Mouse (Mus musculus) bone marrow, adult 2 months (tissue): ENCODE data around the gene Hc. TPM values are rescaled to one million over a fixed set of nuclear protein-coding genes. Genes with fewer than 3 reads are reported as not detected.

Experiments
- H3K27ac ChIP-seq: fragments of 200-500 bp; 2 replicates; pipeline ENCODE4 v1.5.1; 2012; ENCODE audit warnings: low read depth, mild to moderate bottlenecking, control low read depth, inconsistent platforms, low read length; ENCODE audit not compliant: control insufficient read depth, poor library complexity, insufficient read depth
- H3K4me1 ChIP-seq: fragments of 200-500 bp; 2 replicates; pipeline ENCODE4 v1.6.1; 2011; ENCODE audit warnings: low read length; ENCODE audit not compliant: control insufficient read depth, insufficient read depth
- H3K4me3 ChIP-seq: fragments of 200-500 bp; replicated peaks from 2 replicates; pipeline ENCODE3; 2011; ENCODE audit warnings: mild to moderate bottlenecking, low read depth, low read length, control low read depth; ENCODE audit not compliant: control insufficient read depth
- CTCF ChIP-seq: fragments of 200-500 bp; IDR thresholded peaks from 2 replicates; pipeline ENCODE4 v1.5.1; 2011; ENCODE audit warnings: low read length, control low read depth; ENCODE audit not compliant: control insufficient read depth, insufficient read depth
- POLR2A ChIP-seq: fragments of 200-500 bp; IDR thresholded peaks from 2 replicates; pipeline ENCODE4 v1.6.1; 2011; ENCODE audit warnings: low read depth, mild to moderate bottlenecking, control low read depth, low read length, borderline replicate concordance; ENCODE audit not compliant: control insufficient read depth
- WGBS: fragments of 180-500 bp; shearing (Covaris S2); methylation state at CpG from one replicate; pipeline ENCODE4 v1.1.7; 2018; 5-methylcytosine and 5-hydroxymethylcytosine counted together
- polyA plus RNA-seq: library from polyadenylated mRNA; stranded (reverse); fragments of >200 nt; gene quantifications from 2 replicates; pipeline ENCODE4 v1.2.4, GENCODE M21; 2011; ENCODE audit warnings: low replicate concordance; ENCODE audit not compliant: missing spikeins, insufficient read depth, insufficient read length

Hc gene
- polyA plus RNA-seq, 1 experiment, result 3.9 TPM

- Histone ChIP-seq H3K27ac (peak overlapping the region; percentile 14; the same call in 1 of the 2 replicates), H3K4me1 (peaks cover 4% of the 10 kb centered on the region; the same call in 1 of the 2 replicates), H3K4me3 (no peak overlapping the region)
- WGBS, result 56% methylated on average over 9 of the region's 9 CpGs
- no peak for TF ChIP-seq CTCF
- no peak for TF ChIP-seq POLR2A
Observed at GRCm38 (mm10) chr2:35038580-35039375, 22.5 kb downstream of the Hc start.

GRCm38 (mm10) chr2:35024646-35025154 lies 36.5 kb downstream of the Hc start:
- no peak overlapping the region for H3K4me3 ChIP-seq
- no peak overlapping the region for H3K27ac ChIP-seq
- no peaks in the 10 kb centered on the region for H3K4me1 ChIP-seq
- WGBS, result 79% methylated on average over 3 of the region's 3 CpGs
- no peak for TF ChIP-seq CTCF
- TF ChIP-seq POLR2A, result no peak

GRCm38 (mm10) chr2:35021806-35022205 lies 39.4 kb downstream of the Hc start:
- Histone ChIP-seq H3K27ac (no peak overlapping the region), H3K4me1 (no peaks in the 10 kb centered on the region), H3K4me3 (no peak overlapping the region)
- WGBS, result 83% methylated on average over 5 of the region's 5 CpGs
- no peak for TF ChIP-seq CTCF
- TF ChIP-seq POLR2A, result no peak

GRCm38 (mm10) chr2:35015861-35016260 lies 45.4 kb downstream of the Hc start:
- TF ChIP-seq CTCF, result no peak
- no peak for TF ChIP-seq POLR2A
- no peak overlapping the region for H3K27ac ChIP-seq
- H3K4me1 ChIP-seq, result no peaks in the 10 kb centered on the region; the same call in 1 of the 2 replicates
- no peak overlapping the region for H3K4me3 ChIP-seq
- WGBS, result 33% methylated on average over 6 of the region's 6 CpGs

GRCm38 (mm10) chr2:35011649-35012048 lies 49.6 kb downstream of the Hc start:
- H3K4me1 ChIP-seq, result no peaks in the 10 kb centered on the region; the same call in 1 of the 2 replicates
- TF ChIP-seq CTCF (no peak), POLR2A (no peak)
- H3K27ac ChIP-seq, result no peak overlapping the region
- WGBS, result 64% methylated on average over 8 of the region's 8 CpGs
- no peak overlapping the region for H3K4me3 ChIP-seq

GRCm38 (mm10) chr2:34998956-34999355 lies 62.3 kb downstream of the Hc start:
- H3K4me3 ChIP-seq, result no peak overlapping the region
- whole genome bisulfite sequencing, result 81% methylated on average over 9 of the region's 9 CpGs

GRCm38 (mm10) chr2:34996506-34996905 lies 64.7 kb downstream of the Hc start:
- TF ChIP-seq POLR2A (no peak), CTCF (no peak)
- Histone ChIP-seq H3K4me3 (no peak overlapping the region), H3K4me1 (no peaks in the 10 kb centered on the region; the same call in none of the 2 replicates), H3K27ac (no peak overlapping the region)
- 79% methylated on average over 5 of the region's 5 CpGs for WGBS

More at GRCm38 (mm10) chr2:34998956-34999355, 62.3 kb downstream of the Hc start:
- H3K27ac ChIP-seq, result no peak overlapping the region
- TF ChIP-seq CTCF, result no peak
- TF ChIP-seq POLR2A, result no peak
- H3K4me1 ChIP-seq, result no peaks in the 10 kb centered on the region; the same call in 1 of the 2 replicates

GRCm38 (mm10) chr2:34993696-34994356 lies 67.4 kb downstream of the Hc start:
- TF ChIP-seq POLR2A (no peak), CTCF (no peak)
- 79% methylated on average over 5 of the region's 5 CpGs for WGBS
- H3K27ac ChIP-seq, result no peak overlapping the region
- no peaks in the 10 kb centered on the region; the same call in 1 of the 2 replicates for H3K4me1 ChIP-seq
- H3K4me3 ChIP-seq, result no peak overlapping the region
